Comparison of ENCODE assay signal across 10 mouse cellular contexts in genomic region chr11:18931001-18931874, GRCm38 (mm10).
DNase-seq lines count a peak whose midpoint lies in the region; ATAC-seq and TF ChIP-seq lines count a peak whose summit lies in the region.
"Had no signal": no experiment of that assay in that cellular context is flagged by ENCODE, and none has a peak within 500 bp of the region (broad histone marks: within the 10 kb centered on the region; RNA-seq: fewer than 3 reads in every experiment).

No protein-coding gene starts in this region.

- H3K36me3 ChIP-seq in intestine, embryonic 16.5 days (ENCODE audit: control insufficient read depth, insufficient read depth, low read length) = no peaks in the 10 kb centered on the region
- H3K36me3 ChIP-seq in intestine, postnatal 0 days (ENCODE audit: control insufficient read depth, insufficient read depth) = no peaks in the 10 kb centered on the region
- H3K36me3 ChIP-seq in forebrain, embryonic 16.5 days (ENCODE audit: control insufficient read depth, insufficient read depth) = no peaks in the 10 kb centered on the region
- no peaks in the 10 kb centered on the region for H3K36me3 ChIP-seq in hindbrain, postnatal 0 days (ENCODE audit: insufficient read depth, low read length)
- peaks cover 23% of the 10 kb centered on the region for H3K36me3 ChIP-seq in stomach, embryonic 14.5 days (ENCODE audit: control insufficient read depth, insufficient read depth, low read length)
- H3K36me3 ChIP-seq: limb, embryonic 15.5 days had no signal

- H3K9ac ChIP-seq in intestine, embryonic 16.5 days (ENCODE audit: low read depth, low read length) = no peak overlapping the region
- no peak overlapping the region for H3K9ac ChIP-seq in intestine, postnatal 0 days (ENCODE audit: low read depth, low read length)
- no peak overlapping the region; the same call in 1 of the 2 replicates for H3K9ac ChIP-seq in forebrain, embryonic 16.5 days (replicated peaks; ENCODE audit: low read depth, low read length)
- no peak overlapping the region for H3K9ac ChIP-seq in hindbrain, postnatal 0 days (replicated peaks; ENCODE audit: low read length)
- H3K9ac ChIP-seq in stomach, embryonic 14.5 days (replicated peaks; ENCODE audit: low read depth, low read length) = no peak overlapping the region
- H3K9ac ChIP-seq: limb, embryonic 15.5 days had no signal

- H3K27me3 ChIP-seq in intestine, embryonic 16.5 days (replicated peaks; ENCODE audit: control insufficient read depth, insufficient read depth, low read length) = no peaks in the 10 kb centered on the region
- H3K27me3 ChIP-seq in intestine, postnatal 0 days (replicated peaks; ENCODE audit: control insufficient read depth, insufficient read depth, low read length) = no peaks in the 10 kb centered on the region
- H3K27me3 ChIP-seq in forebrain, embryonic 16.5 days (replicated peaks; ENCODE audit: control insufficient read depth, insufficient read depth, low read length) = no peaks in the 10 kb centered on the region
- no peaks in the 10 kb centered on the region for H3K27me3 ChIP-seq in hindbrain, postnatal 0 days (ENCODE audit: insufficient read depth, low read length)
- H3K27me3 ChIP-seq in stomach, embryonic 14.5 days (ENCODE audit: control insufficient read depth, insufficient read depth, low read length) = no peaks in the 10 kb centered on the region

- TF ChIP-seq CTCF in intestine, postnatal 0 days (IDR thresholded peaks at IDR 0.05; ENCODE audit: low read depth) = no peak
- TF ChIP-seq CTCF in hindbrain, postnatal 0 days (IDR thresholded peaks at IDR 0.05; ENCODE audit: low read depth) = no peak

- peak overlapping the region; percentile 39 for H3K27ac ChIP-seq in intestine, embryonic 16.5 days (ENCODE audit: low read length)
- no peak overlapping the region for H3K27ac ChIP-seq in intestine, postnatal 0 days (ENCODE audit: low read depth, low read length)
- H3K27ac ChIP-seq in forebrain, embryonic 16.5 days (ENCODE audit: low read length) = peak overlapping the region; percentile 56
- H3K27ac ChIP-seq in hindbrain, postnatal 0 days = peak overlapping the region; percentile 62
- H3K27ac ChIP-seq in stomach, embryonic 14.5 days (ENCODE audit: low read length) = peak overlapping the region; percentile 64
- H3K27ac ChIP-seq: limb, embryonic 15.5 days had no signal

- H3K4me3 ChIP-seq in intestine, embryonic 16.5 days (ENCODE audit: low read length) = no peak overlapping the region
- H3K4me3 ChIP-seq in intestine, postnatal 0 days (ENCODE audit: low read depth, low read length) = no peak overlapping the region
- no peak overlapping the region for H3K4me3 ChIP-seq in forebrain, embryonic 16.5 days (replicated peaks; ENCODE audit: low read length)
- H3K4me3 ChIP-seq in hindbrain, postnatal 0 days (ENCODE audit: low read length) = no peak overlapping the region
- H3K4me3 ChIP-seq in stomach, embryonic 14.5 days (ENCODE audit: low read depth, low read length) = no peak overlapping the region
- H3K4me3 ChIP-seq: limb, embryonic 15.5 days had no signal

- H3K4me1 ChIP-seq in intestine, embryonic 16.5 days (ENCODE audit: control insufficient read depth, insufficient read depth, low read length) = peaks cover 16% of the 10 kb centered on the region
- no peaks in the 10 kb centered on the region for H3K4me1 ChIP-seq in intestine, postnatal 0 days (replicated peaks; ENCODE audit: control insufficient read depth, insufficient read depth, low read length)
- H3K4me1 ChIP-seq in forebrain, embryonic 16.5 days (replicated peaks; ENCODE audit: control insufficient read depth, insufficient read depth, low read length) = peaks cover 22% of the 10 kb centered on the region
- H3K4me1 ChIP-seq in hindbrain, postnatal 0 days (ENCODE audit: insufficient read depth, low read length) = peaks cover 17% of the 10 kb centered on the region
- peaks cover 26% of the 10 kb centered on the region for H3K4me1 ChIP-seq in stomach, embryonic 14.5 days (ENCODE audit: control insufficient read depth, insufficient read depth, low read length)

- ATAC-seq in intestine, embryonic 16.5 days = no peak; the same call in 1 of the 2 replicates
- ATAC-seq in intestine, postnatal 0 days = no peak
- ATAC-seq in forebrain, embryonic 16.5 days = peak; percentile 49
- ATAC-seq in hindbrain, postnatal 0 days = no peak; the same call in 1 of the 2 replicates
- peak; percentile 8; the same call in 1 of the 2 replicates for ATAC-seq in stomach, embryonic 14.5 days (ENCODE audit: insufficient number of reproducible peaks, insufficient read depth, low FRiP score, low read depth)
- ATAC-seq: activated CD4-positive, CD25-positive, alpha-beta regulatory T cell, adult 4 months had no signal

- H3K4me2 ChIP-seq in intestine, embryonic 16.5 days (ENCODE audit: low read depth, low read length) = no peak overlapping the region
- no peak overlapping the region for H3K4me2 ChIP-seq in intestine, postnatal 0 days (replicated peaks; ENCODE audit: low read depth)
- H3K4me2 ChIP-seq in forebrain, embryonic 16.5 days (ENCODE audit: low read length) = peak overlapping the region; percentile 16
- H3K4me2 ChIP-seq in hindbrain, postnatal 0 days (ENCODE audit: low read depth, low read length) = peak overlapping the region; percentile 34; the same call in 1 of the 2 replicates
- H3K4me2 ChIP-seq in stomach, embryonic 14.5 days (replicated peaks; ENCODE audit: low read depth, low read length) = no peak overlapping the region
- H3K4me2 ChIP-seq: limb, embryonic 15.5 days had no signal

- H3K9me3 ChIP-seq in intestine, embryonic 16.5 days (ENCODE audit: control insufficient read depth, low read length) = no peaks in the 10 kb centered on the region
- H3K9me3 ChIP-seq in intestine, postnatal 0 days (ENCODE audit: control insufficient read depth) = no peaks in the 10 kb centered on the region
- H3K9me3 ChIP-seq in forebrain, embryonic 16.5 days (ENCODE audit: control insufficient read depth, low read length) = no peaks in the 10 kb centered on the region
- no peaks in the 10 kb centered on the region for H3K9me3 ChIP-seq in hindbrain, postnatal 0 days (ENCODE audit: low read length)
- H3K9me3 ChIP-seq in stomach, embryonic 14.5 days (ENCODE audit: control insufficient read depth, low read depth, low read length) = no peaks in the 10 kb centered on the region
- H3K9me3 ChIP-seq: limb, embryonic 15.5 days had no signal

- WGBS in intestine, embryonic 16.5 days = 39% methylated on average over 15 of the region's 15 CpGs
- WGBS in intestine, postnatal 0 days = 53% methylated on average over 15 of the region's 15 CpGs
- 45% methylated on average over 15 of the region's 15 CpGs for WGBS in forebrain, embryonic 16.5 days
- 43% methylated on average over 15 of the region's 15 CpGs for WGBS in hindbrain, postnatal 0 days
- WGBS in stomach, embryonic 14.5 days = 18% methylated on average over 15 of the region's 15 CpGs

- no peak for DNase-seq in hindbrain, postnatal 0 days (ENCODE audit: low spot score)
- DNase-seq in layer of hippocampus, postnatal 25 days (ENCODE audit: extremely low spot score in 1 of 2, low spot score in 1 of 2) = no peak
- no peak for DNase-seq in spleen, adult 18-20 months
- DNase-seq: lung, postnatal 10 days had no signal

Comparison
In these comparisons a context has a peak if more than half of its experiments do, and no peak if none do; other contexts are left out.
1. ATAC-seq: peak in forebrain, embryonic 16.5 days (single experiment) and stomach, embryonic 14.5 days (single experiment); none in intestine, embryonic 16.5 days (single experiment), intestine, postnatal 0 days (single experiment) and hindbrain, postnatal 0 days (single experiment).
2. H3K4me2 ChIP-seq: peak in forebrain, embryonic 16.5 days (single experiment) and hindbrain, postnatal 0 days (single experiment); none in intestine, embryonic 16.5 days (single experiment), intestine, postnatal 0 days (single experiment) and stomach, embryonic 14.5 days (single experiment).